Mouse (Mus musculus): ENCODE data around the gene Ccdc3. TPM values are rescaled to one million over a fixed set of nuclear protein-coding genes. Genes with fewer than 3 reads are reported as not detected.

Ccdc3 gene
- total RNA-seq (2021) = 10 to 100 TPM; 15.9 to 16.7 TPM
- long read RNA-seq, experiment 1, transcript Ccdc3-201 (3 exons, 2,670 nt) = major isoform, 14 of 19 reads
- long read RNA-seq, experiment 1, partial matches to known transcripts = 0 of 19 reads
- long read RNA-seq, experiment 1, other reads (novel, unspliced or antisense) = 5 of 19 reads
- long read RNA-seq, experiment 2, transcript Ccdc3-201 (3 exons, 2,670 nt) = major isoform, 9 of 11 reads
- long read RNA-seq, experiment 2, partial matches to known transcripts = 0 of 11 reads
- long read RNA-seq, experiment 2, other reads (novel, unspliced or antisense) = 2 of 11 reads

DNA sequence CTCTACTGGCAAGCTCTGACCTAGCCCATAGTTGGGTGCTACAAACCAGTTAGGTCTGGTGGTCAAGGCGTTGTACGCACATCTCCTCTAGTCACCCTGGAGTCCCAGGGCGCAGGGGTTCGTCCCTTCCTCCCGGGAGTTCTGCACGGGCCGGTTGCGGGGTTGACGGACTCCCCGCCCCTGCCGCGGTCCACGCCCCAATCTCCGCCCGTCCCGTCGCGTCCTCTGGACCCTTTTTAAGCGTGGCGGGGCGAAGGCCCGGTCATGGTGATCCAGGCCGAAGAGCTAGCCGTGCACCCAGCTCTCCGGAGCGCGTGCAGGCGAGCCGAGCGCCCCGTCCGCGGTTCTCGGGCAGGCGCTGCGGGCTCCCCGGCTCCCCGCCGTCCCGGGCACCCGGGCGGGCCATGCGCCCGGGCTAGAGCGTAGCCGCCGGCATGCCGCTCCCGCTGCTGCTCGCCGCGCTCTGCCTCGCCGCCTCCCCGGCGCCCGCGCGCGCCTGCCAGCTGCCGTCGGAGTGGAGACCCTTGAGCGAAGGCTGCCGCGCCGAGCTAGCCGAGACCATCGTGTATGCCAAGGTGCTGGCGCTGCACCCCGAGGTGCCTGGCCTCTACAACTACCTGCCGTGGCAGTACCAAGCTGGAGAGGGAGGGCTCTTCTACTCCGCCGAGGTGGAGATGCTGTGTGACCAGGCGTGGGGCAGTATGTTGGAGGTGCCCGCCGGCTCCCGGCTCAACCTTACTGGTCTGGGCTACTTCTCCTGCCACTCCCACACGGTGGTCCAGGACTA, at the start of gene Ccdc3:
TSS of gene Ccdc3 (plus strand) at position 277 of the 787 bp plus-strand sequence.
- no peak for DNase-seq (ENCODE audit: low spot score in 2 of 2)

DNA sequence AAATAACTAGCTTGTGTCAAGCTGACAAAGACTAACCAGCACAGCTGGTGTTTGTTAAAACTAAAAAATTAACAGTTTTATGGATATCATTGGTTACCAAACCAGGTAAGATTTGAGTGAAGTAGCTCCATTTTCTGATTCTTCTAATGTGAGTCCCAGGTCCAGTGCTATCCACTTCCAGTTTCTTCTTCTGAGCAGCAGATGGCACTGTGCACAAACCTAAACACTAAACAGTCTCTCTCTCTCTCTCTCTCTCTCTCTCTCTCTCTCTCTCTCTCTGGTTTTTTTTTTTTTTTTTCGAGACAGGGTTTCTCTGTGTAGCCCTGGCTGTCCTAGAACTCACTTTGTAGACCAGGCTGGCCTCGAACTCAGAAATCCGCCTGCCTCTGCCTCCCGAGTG, 47.2 kb upstream of the Ccdc3 start:
- peak; percentile 15 to 55 for DNase-seq (ENCODE audit: low spot score in 2 of 2)

DNA sequence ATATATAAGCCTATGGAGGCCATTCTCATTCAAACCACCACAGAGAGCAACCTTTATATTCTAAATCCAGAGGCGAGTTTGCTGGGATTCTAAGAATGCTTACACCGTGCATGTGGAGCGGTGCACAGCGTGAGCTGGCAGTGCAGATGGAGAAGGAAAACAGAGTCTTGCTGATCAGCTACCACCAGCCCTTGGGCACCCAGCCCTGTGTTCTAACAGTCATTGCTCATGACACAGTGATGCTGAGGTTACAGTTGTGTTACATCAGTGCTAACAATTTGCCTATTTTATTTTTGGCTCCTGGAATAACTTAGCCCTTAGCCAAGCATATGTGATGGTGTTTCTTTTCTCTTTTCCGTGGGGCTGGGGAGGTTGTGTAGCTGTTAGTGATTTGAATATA, 42.7 kb upstream of the Ccdc3 start:
- peak in 1 of 2 experiments; percentile 11 for DNase-seq (ENCODE audit: low spot score in 2 of 2)

DNA sequence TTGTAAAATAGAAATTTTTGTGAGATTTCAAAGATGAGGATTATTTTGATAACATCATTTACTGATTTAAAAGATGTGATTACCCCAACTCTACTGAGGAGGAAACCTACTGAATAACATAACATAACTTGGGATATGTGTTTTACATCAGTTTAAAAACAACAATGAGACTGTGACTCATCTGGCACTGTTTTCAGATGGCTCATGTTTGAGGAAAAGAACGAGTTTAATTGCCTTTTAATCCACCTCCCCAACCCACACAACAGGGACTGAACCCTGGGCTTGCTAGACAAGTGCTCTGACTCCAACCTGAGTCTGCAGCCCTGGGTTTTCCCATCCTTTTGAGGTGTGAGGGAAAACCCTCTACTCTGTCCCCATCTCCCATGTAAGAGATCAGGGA, 42.3 kb upstream of the Ccdc3 start:
- no peak for DNase-seq (ENCODE audit: low spot score in 2 of 2)

DNA sequence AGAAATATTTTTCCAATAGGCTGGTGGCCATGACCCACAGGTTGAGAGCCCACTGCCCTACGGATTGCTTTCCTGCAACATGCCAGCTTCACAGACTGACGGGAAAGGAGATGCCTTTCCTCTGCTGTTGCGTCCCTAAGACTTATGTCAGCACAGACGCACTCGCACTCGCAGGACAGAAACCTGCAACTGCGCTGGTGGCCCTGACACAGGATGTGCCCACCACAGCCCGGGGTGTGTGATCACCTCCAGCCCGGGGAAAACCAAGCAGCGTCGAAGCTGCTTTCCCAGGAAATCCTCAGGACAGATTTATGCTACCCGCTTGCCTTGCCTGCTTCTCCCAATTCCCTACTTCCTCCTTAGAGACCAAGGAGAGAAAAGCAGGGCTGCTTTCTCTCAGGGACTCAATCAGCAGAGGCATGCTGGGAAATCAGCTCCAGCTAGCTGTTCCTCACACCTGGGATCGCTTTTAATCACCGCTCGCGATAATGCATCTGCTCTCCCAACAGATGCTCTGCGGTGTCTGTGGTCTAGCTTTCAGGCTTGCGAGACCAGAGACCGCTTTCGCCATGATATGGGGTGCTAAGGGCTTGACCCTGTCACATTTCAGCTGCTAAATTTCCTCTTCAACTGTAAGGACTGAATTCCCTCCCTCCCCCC, 39.7 kb upstream of the Ccdc3 start:
- no peak for DNase-seq (ENCODE audit: low spot score in 2 of 2)

- no peak for DNase-seq (ENCODE audit: low spot score in 2 of 2)
Measured at GRCm38 (mm10) chr2:5099176-5099575, 38.4 kb upstream of the Ccdc3 start.

- DNase-seq (ENCODE audit: low spot score in 2 of 2) = no peak
Measured at GRCm38 (mm10) chr2:5101743-5102245, 35.8 kb upstream of the Ccdc3 start.

- no peak for DNase-seq (ENCODE audit: low spot score in 2 of 2)
Measured at GRCm38 (mm10) chr2:5102891-5103290, 34.7 kb upstream of the Ccdc3 start.

DNA sequence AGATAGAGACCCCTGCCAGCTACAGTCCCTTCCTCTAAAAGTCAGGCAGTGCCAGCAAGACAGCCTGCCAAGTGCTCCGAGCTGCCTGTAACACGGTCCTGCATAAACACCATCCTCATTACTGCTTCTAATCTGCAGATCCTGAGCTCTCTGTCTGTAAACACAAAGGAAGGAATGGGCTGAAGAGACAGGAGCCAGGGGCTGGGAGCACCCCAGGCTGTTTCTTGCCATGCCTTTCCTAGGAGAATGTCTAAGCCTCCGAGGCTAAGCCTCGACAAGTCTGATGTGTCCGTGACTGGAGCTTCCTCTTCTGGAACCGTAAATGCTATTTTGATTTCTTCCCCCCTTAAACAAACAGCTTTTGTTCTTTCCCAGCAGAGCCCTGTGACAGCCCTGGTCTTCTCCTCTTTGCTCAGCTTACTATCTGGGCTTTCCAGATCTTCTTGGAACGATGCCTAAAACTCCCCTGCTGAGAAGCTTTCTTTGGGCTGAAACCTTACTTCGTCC, 24.7 kb upstream of the Ccdc3 start:
- DNase-seq (ENCODE audit: low spot score in 2 of 2) = no peak

DNA sequence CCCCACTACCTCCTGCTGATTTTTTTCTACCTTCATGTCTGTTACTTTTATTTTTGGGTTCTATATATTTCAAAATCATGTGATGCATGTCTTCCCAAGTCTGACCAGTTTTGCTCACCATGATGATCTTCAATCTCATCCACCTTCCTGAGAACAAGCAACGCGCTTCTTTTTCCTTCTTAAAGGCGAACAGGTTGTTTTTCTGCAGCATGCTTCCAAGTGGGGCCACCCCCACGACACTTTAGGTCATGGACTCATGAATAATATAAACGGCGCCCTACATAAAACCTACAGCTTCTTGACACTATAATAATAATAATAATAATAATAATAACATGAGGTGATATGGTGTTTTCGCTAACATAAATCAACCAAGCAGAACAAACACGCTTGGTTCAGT, 23.2 kb upstream of the Ccdc3 start:
- no peak for DNase-seq (ENCODE audit: low spot score in 2 of 2)

- no peak for DNase-seq (ENCODE audit: low spot score in 2 of 2)
Measured at GRCm38 (mm10) chr2:5116856-5117532, 20.6 kb upstream of the Ccdc3 start.

- DNase-seq (ENCODE audit: low spot score in 2 of 2) = no peak
Measured at GRCm38 (mm10) chr2:5125506-5125905, 12.1 kb upstream of the Ccdc3 start.

GRCm38 (mm10) chr2:5127369-5127768, 10.2 kb upstream of the Ccdc3 start:
- no peak for DNase-seq (ENCODE audit: low spot score in 2 of 2)

GRCm38 (mm10) chr2:5129099-5129498, 8.5 kb upstream of the Ccdc3 start:
- DNase-seq (ENCODE audit: low spot score in 2 of 2) = no peak

DNA sequence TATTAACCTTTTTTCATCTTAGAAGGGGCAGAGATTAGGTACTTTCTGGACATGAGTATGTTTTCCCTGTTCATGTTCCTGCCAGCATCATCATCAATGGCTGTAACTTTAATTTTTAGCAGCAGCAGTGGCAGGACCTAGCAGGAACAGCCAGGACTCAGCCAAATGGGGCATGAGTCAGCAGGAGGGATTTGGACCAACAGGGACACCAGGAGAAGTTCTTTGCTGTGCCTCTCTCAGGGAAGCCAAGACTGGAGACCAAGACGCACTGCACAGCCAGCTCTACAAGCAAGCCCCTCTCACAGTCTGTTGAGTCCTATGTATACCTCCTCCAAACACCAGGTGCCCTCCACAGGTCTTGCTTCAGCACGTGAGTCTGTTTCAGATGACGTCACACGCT, 5.5 kb upstream of the Ccdc3 start:
- no peak for DNase-seq (ENCODE audit: low spot score in 2 of 2)

DNA sequence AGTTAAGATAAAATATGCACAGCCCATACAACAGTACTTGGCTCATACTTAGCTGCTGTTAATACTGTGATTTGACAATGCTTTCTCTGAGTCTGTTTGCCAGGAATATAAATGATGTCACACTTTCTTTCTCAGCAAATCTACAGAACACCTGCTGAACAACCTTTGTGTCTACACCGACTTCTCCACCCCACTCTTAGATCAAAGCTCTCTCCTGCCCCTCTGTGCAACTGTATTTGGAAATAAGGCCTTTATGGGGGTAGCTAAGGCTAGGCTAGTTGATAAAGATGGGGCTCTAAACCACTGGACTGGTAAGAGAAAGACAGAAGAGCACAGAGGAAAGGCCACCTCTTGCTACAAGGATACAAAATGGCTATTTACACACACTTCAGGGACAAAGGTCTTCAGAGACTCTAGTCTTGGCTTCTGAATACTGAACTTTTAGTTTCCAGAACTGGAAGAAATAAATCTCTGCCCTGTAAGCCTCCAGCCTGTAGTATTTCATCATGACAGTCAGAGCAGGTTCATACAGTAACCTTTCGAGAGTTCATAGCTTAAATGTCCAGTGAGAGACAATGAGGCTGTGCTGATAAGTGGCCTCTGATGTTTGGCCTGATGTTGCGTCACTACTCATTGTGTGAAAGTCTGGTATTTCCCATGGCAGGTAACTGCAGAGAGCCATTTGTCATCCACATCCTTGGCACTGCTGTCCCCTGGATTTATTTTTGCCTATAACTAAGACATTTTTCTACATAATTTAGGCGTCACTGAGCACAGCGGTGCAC, 2.4 kb upstream of the Ccdc3 start:
- DNase-seq (ENCODE audit: low spot score in 2 of 2) = no peak

- DNase-seq (ENCODE audit: low spot score in 2 of 2) = no peak
Measured at GRCm38 (mm10) chr2:5139961-5140360, 2.4 kb downstream of the Ccdc3 start.

- DNase-seq (ENCODE audit: low spot score in 2 of 2) = no peak
Measured at GRCm38 (mm10) chr2:5144446-5144845, 6.9 kb downstream of the Ccdc3 start.

- DNase-seq (ENCODE audit: low spot score in 2 of 2) = no peak
Measured at GRCm38 (mm10) chr2:5147907-5148306, 10.3 kb downstream of the Ccdc3 start.

GRCm38 (mm10) chr2:5154711-5155110, 17.1 kb downstream of the Ccdc3 start:
- no peak for DNase-seq (ENCODE audit: low spot score in 2 of 2)

Data from left cerebral cortex, adult 18-20 months (tissue).